Mouse (Mus musculus): Measurements from ENCODE around the gene Psen2.

Gene Psen2

DNA sequence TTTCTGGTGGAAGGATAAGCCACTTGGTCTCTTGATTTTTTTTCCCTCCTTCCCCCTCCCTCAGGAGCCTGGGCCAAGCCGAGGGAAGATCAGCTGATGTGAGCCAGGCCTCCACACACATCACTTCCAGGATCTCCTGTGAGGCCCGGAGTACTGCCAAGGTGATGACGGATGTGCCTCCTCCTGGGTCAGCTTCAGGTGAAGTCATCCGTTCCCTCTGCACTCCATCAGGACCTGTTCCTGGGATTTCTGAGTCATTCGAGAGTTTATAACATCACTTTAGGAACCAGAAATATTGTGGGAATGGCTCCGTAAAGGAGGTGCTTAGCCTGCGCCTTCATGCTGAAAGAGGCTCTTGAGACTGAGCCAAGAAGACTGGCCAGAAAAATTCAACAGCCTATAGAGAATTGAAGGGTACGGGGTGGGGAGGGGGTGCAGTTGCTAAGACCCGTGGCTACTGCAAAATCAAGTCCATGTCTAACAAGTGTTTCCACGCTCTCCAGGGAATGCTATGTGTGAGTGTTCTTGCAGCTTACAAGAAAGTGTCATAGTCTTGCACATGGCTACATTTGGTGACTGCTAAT, 11.6 kb upstream of the Psen2 start:
- no peak for DNase-seq

DNA sequence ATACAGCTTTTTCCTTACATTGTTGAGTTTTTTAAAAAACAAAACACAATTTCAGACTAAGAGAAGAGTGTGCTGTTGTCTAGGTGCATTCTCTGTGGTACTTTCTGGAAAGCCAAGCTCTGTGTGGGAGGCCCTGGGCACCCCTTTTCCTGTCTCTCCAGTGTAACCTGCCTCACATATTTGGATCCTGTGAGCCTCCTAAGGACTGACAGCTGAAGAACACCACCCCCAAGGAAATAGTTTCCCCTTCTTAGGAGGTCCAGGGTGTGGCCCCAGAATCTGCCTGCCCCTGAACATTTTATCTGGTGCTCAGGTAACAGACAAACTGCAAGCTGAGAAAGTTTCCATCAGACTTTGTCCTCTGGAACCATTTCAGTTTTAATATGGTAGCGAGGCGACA, 5.8 kb upstream of the Psen2 start:
- no peak for DNase-seq

DNA sequence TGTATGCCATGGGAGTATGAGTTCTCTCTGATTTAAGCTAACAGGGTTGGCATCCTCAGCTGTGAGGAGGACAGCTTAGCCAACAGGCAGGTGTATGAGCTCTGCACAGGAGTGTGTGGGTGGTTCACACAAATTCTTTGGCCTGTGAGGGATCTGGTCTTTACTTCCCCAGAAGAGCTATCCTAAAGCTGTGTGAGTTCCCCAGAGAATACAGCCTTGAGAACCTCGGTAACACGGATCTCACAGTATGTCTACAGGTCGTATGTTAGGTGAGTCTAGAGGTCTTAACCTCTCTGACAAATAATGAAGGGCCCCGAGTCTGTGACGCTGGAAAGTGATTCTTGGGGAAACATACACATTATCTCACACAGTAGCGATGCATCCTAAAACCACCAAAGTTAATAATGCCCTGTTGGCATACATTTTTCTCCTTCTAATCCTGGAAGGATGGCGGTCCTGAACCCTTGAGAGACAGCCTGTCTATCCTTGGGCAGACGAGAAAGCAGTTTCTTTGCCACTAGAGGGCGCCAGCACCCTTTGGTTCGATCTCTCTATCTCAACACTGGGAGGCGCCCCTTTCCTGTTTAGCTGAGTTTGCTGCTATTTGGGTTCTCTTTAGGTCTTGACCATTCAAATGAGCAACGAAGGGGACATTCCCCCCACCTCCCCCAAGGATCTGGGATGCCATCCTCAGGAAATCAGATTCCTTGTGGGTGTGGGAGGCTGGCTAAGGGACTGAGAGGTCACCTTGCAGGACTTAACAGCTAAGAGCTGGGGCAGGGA, 5.2 kb upstream of the Psen2 start:
- peak; percentile 83 for DNase-seq

DNA sequence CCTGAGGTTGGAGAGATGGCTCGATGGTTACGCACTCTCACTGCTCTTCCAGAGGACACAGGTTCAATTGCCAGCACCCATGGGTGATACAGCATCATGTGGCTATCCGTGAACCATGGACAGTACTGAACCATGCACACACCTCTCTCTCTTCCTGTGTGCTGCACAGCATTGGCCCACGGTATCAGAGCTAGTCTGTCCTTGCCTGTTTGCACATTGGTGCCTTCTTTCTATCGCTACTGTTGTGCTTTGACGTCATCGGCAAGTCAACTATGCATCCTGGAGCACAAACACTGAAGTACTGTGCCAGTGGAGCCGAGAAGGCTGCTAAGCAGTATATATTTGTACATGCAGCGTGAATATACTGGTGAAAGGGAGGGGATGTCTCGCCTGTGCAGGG, 3.9 kb upstream of the Psen2 start:
- DNase-seq, result no peak

DNA sequence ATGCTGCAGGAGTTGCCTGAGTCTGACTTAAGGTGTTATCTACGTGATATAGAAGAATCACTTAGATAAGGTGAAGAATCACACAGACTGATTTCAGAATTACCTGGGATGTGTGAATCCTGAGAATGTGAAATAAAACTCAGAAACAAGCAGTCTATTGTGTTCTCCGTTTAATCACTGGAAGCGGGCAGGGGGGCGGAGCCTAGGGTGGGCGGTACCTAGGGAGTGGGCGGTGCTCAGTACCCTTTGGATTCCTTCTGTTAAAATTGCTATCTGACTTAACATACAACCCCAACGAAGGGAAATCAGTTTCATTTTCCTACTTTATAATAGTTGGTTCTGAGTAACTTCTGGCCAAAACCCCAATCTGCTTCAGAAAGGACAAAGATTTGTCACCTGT, 2.2 kb upstream of the Psen2 start:
- DNase-seq, result no peak

DNA sequence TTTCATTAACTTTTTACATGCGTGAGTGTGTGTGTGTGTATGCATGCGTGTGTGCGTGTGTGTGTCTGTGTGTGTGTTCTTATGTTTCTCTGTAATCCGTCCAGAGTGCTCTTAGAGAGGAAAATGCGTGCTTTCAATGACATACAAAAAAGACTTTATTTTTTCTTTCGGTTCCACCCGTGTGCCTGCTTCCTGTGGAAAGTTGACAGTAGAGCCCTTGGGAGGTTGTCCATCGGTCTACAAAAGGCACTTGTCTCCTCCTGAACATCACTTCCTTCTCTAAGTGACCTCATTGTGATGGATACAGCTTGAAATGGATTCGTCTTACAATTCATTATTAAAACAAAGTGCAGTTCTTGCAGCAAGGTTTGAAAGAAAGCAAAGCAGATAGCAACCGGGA, 1.6 kb upstream of the Psen2 start:
- DNase-seq, result no peak

DNA sequence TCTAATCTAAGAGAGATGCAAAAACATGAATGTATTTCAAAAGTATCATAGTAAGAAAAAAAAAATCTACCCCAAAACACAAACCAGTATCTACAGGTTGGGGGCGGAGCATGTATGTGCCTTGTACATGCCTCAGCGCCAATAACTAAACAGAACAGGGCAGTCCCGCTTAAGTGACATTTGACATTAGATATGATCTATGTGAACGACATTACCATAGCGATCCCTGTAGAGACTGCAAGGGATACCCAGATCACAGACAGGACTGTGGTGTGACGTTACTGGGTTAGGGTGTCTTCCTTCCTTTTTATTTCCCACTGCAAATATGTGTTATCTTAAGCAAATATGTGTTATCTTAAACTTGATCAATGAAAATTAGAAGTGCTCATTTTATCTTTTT, 1.2 kb upstream of the Psen2 start:
- no peak for DNase-seq

DNA sequence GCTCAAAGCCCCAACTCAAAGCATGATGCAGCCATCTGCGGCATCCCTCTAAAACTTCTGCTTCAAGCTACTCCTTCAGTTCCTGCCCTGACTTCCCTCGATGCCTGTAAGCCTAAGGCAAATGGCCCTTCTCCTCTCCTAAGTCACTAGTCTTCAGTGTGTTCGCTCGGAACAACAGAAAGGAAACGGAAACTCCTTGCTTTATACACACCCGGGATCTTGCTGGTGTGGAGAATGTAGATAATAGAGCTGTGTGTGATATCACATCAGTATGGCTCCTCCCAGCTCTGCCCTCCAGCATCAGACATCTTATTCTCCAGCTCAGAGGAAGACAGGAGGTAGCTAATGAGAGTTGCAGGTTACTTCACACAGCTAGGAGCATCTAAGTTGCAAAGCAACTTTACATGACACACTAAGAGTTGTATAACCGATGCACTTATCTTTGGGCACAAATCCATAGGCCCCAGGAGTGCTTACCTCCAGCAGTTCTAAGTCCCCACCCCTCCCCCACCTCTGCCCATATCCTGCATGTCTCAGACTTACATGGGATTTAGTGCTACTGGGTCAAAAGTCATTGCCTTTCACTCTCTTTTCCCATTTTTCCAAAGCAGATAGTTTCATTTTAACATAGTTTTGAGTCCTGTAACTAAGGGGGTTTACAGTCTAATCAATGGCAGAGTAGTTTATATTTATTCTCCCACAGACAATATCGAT, 1.2 kb downstream of the Psen2 start:
- DNase-seq, result no peak

DNA sequence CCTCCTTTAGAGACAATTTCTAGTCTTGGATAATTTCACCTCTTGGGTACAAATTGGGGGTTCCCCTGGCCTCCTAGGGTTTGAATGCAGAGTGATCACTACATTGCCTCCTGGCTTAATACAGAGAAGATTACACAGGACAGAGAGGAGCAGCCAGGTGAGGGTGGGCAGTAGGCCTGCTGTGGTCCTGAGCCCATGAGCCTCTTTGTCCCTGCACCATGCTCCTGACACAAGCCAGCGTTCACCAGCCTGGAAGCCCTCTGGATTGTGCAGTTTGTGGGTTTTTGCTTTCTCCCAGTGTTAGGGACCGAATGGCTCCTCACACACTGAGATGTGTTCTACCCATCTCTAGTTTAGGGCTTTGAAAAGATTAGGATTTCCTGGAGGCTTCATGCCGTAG, 1.8 kb downstream of the Psen2 start:
- no peak for DNase-seq

DNA sequence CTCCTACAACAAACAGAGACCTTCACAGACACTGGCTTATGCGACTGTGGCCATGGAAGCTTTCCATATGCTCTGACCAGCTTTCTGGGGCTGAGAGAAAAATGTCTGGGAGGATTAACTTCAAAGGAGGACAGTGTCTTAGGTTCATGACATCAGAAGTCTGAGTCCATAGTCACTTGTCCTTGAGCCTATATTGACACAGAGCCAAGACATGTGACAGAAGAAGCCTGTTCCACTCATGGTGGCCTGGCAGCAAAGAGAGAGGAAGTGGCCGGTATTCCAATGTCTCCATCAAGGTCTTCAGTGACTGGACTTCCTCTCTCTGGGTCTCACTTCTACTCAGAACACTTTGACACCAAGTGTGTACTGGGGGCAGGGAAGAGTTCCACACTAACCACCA, 2.4 kb downstream of the Psen2 start:
- no peak for DNase-seq

DNA sequence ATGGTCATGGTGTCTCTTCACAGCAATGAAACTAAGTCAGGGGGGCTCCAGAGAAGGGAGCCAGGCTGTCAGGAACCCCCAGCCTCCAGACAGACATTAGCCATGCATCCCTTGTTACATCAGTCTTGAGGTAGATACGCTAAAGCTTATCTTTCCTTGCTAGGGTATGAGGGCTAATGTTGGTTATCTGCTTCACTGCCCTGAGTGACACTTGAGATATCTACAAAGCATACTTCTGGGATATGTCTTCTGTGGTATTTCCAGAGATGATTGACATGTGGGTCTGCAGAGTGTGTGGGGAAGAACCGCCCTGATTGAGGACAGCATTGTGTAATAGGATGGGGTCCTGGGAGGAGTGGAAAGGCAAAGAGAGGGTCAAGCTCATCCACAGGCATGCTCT, 3.5 kb downstream of the Psen2 start:
- no peak for DNase-seq

DNA sequence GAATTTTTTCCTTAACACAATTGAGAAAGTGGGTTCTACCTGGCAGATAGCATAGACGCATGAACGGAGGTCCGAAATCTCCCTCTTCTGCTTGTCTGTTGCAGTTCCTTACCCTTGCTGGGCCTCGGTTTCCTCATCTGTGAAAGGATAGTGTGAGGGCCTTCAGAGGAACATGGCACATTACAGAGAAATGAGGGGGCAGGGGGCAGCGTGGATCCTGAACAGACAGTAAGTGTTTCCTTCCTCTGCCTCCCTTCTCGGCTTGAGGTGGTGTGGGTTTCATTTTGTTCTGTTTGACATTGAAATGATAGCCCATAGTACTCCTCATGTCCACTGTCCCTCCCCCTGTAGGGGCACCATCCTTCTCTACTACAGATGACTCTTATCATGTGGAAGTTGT, 5.8 kb downstream of the Psen2 start:
- no peak for DNase-seq

DNA sequence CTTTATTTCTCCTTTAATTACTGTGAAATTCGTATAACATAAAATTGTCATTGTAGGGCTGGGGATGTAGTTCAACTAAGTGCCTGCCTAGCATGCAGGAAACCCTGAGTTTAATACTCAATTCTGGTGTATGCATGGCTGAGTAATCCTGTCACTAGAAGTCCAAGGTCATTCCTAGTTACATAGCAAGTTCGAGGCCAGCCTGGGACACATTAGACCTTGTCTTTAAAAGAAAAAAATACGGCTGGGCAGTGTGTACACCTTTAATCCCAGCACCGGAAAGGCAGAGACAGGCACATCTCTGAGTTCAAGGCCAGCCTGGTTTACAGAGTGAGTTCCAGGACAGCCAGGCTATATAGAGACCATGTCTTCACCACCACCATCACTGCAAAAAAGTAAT, 6.4 kb downstream of the Psen2 start:
- no peak for DNase-seq

DNA sequence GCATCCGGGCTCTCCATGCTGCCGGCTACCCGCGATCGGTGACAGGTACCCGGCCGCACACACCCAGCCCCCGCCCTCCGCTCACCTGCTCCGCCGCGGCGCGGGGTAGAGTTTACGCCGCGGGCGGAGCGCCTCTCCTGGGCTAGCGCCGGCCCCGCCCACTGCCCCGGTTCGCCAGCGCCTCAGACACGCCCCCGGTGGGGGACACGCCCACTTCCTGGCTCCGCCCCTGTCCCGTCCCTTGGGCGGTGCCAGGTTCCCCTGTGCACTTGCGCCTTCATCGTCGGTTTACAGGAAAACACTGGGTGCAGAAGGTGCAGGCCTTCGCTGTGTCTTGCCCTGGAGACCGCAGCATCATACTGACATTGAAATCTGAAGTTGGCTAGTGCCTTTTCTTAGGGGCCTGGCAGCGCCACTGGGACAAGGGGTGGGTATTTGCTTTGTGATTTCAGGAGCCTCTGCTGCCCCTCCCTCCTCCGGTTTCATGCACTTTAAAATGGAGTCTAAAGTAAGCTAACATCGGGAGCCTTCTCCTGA, 7.0 kb downstream of the Psen2 start:
- DNase-seq, result peak; percentile 96

DNA sequence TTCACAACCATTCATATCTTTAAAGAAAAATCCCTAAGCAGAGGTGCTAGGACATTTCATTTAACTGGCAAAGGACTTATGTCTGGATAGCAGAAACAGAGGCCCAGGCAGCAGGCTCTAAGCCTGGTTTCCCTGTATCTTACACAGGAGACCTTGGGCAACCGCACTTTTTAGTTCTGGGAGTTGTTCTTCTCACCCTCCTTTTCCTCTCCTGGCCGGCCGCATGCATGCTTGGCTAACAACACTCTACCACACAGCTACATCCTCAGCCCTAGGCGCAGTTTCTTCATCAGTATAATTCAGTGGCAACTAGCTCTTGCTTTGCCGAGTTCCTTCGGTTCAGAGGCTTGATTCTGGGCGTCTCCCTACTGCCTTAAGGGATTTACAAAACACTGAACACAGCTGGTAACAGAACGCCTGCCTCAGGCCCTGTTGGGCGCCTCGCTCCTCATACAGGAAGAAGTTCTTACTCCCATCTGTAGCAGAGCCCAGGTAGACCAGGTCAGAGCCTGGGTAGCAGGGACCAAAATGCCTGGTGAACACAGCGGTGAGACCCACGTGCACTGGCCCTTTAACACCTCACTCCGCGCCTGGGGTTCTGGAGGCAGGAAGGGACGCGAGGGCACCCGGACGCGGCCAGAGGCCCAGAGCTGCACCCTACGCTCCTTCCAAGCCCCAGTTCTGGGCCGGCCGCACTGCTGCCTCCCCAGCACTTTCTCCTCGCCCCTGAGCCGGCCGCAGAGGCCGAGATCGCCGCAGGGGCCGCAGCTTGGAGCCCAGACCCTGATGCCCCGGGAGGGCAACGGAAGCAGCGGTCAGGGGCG, 7.7 kb downstream of the Psen2 start:
- no peak for DNase-seq

DNA sequence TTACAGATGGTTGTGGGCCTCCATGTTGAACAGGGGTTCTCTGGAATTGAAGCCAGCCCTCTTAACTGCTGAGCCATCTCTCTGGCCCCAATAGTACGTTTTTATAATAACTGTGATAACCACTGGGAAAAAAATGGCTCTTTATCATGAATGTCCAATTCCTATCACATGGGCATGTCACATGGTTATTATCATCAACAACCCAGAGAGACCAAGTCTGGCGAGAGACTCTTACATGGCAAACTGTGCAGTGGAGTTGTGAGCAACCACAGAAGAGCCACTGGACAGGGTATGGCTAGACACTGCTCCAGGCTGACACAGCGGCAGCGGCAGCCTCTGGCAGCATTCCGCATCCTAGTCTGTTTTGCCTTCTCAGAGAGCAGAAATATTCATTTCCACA, 8.9 kb downstream of the Psen2 start:
- DNase-seq, result no peak

DNA sequence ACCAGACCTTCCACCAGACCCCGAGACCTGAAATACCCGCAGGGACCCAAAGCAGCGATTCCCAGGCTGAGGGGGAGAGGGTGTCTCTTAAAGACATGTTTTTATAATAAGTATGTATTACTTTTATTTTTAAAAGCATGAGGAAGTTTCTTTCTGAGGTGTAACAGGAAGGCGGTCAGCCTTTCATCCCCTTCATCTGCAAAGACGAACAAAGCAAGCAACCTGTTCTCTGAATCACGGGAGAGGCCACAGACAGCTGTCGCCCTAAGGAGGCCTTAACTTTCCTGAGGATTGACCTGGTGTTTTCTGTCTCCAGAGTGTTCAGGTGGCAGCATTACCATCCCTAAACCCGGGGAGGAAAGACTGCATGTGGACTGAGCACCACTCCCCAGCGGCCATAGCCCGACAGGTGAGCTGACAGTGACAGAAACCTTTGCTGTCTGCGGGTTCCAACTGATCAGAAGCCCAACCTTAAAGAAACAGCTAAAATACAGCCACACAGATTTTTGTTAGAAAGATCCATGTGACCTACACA, 10.5 kb downstream of the Psen2 start:
- no peak for DNase-seq

DNA sequence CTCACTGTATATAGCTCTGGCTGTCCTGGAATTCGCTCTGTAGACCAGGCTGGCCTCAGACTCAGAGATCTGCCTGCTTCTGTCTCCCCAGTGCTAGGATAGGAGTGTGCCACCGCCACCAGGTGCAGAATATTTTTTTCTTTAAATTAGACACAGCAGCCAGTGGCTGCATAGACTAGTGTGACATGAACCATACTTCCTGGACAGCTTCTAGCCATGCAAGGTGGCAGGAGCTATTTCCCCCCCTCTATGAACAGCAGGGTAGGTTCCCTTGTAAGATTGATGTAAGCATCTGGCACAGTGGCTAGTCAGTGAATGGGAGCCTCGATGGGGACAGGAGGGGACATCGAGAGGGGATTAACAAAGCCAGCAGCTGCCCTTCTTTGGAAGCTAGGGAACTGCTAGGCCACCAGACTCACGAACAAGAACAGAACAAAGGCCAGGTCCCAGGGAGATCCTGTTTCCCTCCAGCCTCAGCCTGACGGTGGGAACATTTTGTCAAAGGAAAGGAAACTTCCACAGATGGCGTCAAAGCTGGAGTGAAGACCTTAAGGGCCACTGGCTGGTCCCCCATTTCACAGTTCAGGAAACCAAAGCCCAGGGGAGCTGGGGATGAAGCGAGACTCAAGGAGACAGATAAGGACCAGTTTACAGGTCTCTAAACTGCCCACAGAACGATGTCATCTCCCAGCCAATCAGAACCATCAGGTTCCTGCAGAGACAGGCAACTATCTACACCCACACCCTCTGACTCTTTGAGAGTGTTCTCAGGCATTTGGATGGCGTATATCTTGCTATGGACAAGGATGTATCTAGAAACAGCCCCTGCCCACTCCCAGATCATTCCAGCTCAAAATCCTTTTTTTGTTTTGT, 11.8 kb downstream of the Psen2 start:
- DNase-seq, result no peak

DNA sequence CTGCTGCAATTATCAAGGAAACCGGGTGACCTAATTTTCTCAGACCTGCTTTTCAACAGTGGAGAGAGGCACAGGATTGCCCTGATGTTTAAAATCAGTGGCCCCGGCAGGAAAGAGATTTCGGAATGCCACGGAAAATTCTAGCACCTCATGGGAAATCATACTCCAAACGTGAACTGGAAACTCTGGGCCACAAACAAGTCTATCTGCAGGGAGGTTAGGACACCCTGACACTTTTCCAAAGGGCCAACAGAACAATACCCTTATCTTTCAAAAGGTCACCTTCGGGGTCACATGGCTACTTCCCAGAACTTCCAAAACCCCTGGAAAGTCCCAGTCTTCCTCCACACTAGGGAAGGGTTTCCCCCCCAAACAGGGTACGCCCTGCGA, 12.8 kb downstream of the Psen2 start:
- DNase-seq, result no peak

DNA sequence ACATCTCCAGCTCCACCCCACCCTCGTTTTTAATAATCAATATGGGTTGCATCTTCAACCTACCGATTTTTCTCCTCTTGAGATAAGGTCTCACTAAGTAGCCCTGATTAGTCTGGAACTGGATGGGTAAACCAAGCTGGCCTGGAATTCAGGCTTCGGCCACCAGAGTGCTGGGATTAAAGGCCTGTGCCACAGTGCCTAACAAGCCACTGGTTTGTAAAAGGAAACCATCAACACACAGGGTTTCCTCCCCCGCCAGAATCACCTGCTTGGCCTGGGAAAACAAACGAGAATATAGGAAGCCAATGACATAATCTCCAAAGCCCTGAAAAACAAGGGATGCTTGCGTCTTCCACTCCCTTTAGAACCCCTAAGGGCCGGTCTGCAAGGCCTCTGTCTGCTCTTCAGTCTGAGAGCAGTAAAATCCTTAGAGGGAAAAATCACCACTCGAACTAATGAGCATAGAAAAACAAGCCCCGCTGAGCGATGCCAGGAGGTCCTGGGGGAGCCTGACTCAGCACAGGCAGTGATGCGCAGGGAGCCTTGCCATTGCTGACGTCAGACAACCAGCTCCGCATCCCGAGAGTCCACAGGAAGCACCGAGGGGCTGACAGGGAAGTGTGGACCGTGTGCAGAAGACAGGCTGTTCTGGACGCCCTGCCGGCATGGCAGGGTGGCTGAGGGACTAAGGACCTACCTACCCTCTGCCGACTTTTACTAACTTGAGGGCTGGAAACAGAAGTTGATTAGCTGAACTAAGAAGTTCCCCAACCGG, 13.4 kb downstream of the Psen2 start:
- DNase-seq, result no peak

DNA sequence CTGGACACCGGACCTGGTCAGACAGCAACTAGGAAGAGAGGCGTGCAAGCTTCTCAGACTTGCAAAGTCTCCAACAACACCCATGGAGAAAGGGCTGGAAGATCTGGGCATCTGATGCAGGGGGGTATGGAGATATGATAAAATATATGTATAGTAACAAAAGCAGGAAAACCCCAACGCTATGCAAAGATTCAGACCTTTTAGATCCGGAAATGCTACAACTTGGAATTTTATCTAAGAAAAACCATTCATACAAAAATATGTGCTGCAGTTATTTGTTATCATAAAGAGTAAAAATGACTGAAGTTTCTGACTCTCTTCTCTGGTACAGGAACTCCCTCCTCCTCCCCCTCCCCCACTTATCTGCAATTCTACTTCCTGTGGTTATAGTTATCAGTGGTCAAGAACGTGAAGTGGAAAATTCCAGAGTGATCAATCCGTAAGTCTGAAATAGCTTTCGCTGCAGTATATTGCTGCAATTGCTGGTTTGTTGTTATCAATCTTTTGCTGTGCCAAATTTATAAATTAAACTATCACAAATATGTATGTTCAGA, 14.6 kb downstream of the Psen2 start:
- no peak for DNase-seq
